Mouse (Mus musculus): ENCODE results near the gene Best3.

Gene Best3

DNA sequence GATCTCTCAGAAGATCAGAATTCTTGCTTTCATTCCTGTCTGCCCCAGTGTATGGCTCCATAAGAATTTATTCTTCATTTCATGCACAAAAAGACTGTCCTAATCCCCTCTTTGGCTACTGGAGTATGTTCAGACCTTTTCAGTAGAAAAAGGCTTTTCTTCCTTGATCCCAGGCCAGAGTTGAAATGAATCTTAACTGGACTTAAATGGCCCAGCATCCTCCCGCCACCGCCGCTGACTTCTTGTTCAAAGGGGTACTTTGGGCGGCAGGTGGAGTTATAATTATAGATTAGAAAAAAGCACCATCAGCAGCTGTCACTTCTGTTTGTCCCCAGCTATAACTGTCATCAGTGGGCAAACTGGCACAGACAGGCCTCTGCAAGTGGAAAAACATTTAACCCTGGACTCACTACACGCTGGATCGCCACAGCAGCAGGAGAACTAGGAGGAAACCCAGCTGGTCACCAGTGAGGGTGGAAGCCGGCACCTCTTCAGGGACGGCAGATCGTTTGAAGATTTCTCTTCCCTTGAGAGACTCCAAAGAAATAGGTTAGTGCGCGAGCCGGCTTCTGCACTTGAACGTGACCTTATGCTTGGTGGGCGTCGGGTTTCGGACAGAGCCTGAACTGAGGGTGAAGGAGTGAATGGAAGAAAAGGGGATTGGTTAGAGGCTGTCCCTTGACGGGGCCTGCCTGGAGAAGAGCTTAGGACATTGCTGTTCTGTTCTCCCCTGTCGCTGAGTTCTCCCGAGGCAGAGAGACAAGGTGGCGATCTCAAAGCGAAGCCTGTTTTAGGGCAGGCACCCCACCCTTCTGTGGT lies at the start of gene Best3:
Best3 (plus strand) TSS at position 51 of the 819 bp plus-strand sequence.
- no peak for DNase-seq (ENCODE audit: low read depth, low spot score)

DNA sequence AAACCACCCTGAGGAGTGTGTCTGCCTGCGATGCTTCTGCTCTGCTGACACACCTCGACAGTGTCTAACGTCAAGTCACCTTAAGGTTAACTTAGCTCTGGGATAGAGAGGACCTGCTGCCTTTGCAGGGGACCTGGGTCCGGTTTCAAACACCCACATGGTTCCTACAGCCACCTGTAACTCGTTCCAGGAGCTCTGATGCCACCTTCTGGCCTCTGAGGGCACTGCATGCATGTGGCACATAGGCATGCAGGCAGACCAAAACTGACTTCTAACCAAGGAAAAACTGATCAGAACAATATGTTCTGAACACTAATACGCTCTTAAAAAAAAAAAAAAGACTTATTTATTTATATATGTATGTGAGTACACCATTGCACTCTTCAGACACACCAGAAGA lies 43.1 kb upstream of the Best3 start:
- no peak for DNase-seq (ENCODE audit: low read depth, low spot score)

DNA sequence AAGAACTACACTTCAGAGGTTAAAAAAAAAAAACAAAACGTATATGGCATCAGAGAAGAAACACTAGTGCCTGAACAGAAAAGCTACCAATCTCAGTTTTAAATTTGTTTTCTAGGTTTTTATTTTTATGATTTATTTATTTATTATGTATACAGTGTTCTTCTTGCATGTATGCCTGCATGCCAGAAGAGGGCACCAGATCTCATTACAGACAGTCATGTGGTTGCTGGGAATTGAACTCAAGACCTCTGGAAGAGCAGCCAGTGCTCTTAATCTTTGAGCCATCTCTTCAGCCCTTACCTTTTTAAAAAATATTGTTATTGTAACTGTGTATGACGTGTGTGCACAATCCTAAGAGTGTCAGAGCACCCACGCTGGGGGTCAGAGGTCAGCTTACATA lies 42.0 kb upstream of the Best3 start:
- no peak for DNase-seq (ENCODE audit: low read depth, low spot score)

DNA sequence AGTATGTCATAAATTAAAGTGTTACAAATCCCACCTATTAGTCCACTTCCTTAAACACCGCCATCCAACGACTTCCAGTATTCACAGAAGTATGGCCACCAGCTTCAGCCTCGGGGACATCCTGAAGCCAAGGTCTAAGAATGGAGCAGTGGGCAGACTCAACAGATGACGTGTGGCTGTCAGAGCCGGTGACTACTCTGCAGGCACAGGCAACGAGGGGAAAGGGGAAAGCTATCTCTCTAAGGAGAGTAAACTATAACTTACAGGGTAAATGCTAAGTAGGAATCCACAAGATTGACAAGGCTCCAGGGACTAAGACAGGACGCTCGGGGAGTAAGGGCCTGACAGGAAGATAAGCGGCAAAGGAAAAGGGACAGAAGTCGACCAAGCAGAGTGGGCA lies 41.2 kb upstream of the Best3 start:
- no peak for DNase-seq (ENCODE audit: low read depth, low spot score)

- no peak for DNase-seq (ENCODE audit: low read depth, low spot score)
Observed at GRCm38 (mm10) chr10:116948414-116948813, 37.7 kb upstream of the Best3 start.

DNA sequence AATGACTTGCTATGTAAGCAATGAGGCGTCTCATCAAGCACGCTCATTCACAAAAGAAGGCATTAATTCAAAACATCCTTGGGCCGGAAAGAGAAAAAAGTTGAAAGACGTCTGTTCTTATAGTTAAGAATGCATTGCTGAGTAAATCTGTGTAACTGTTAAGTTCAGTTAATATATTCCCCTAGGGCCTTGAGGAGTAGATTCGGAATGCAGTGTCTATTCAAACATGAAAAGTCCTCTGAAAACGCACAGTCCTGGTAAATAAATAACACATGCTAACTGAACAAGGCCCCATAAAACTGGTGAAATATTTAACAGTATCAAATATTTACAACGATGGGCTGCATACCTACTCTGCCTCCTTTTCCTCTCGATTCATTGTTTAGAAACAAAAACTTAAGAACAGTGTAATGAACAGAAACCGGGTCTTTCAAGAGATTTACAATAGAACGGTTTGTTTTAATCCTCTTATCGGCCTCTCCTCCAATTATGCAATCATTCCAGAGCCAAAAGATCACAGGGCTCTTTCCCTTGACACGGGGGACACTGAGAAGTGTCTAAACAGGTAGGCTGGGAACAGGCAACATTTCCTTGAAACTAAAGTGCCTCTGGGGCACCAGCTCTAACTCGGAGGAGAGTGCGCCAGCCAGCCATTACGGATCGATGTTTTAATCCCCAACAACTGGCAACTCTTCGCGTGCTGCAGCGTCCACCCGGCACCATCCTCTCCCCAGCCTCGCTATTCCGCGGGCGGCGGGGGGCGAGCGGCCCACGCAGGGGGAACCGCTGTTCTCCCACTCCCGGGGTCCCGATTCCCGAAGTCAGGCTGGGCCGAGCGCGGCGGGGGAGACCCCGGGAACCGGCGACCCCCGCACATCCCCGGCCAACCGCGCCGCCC lies 36.8 kb upstream of the Best3 start:
- DNase-seq (ENCODE audit: low read depth, low spot score) = no peak

DNA sequence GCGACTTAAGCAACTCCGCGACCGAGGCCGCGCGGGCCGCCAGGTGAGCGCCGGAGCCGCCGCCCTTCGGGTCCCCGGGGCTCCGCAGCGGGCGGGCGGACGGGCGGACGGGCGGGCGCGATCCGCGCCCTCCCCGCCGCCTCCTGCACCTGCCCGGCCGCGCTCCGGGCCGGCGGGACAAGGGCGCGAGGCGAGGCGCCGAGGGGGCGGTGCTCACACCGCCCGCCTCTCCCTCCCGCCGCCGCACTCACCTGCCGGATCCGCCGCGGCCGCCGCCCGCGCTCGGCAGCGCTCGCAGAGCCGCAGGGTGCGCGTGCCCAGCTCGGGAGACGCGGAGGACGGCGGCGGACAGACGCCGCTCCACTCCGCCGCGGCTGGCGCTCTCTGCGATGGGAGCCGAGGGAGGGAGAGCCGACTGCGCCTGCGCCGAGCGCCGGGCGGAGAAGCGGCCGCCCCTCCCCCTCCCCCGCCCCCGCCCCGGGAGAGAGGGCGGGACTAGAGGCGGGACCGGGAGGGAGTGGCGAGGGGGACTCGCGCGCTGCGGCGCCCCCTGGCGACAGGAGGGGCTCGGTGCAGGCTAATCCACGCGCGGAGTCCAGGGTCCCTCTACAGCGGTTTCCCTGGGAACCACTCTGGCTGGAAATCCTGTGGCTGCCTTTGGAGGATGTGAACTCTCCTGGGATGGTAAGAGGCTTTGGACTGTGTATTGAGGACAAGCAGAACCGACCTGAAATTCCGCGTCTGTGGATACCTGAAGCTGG lies 35.9 kb upstream of the Best3 start, which contains the start of gene Rab3ip:
Rab3ip (minus strand) TSS at position 761 of the 761 bp plus-strand sequence.
- peak; percentile 92 for DNase-seq (ENCODE audit: low read depth, low spot score)

- no peak for DNase-seq (ENCODE audit: low read depth, low spot score)
Observed at GRCm38 (mm10) chr10:116950886-116951285, 35.2 kb upstream of the Best3 start.

- DNase-seq (ENCODE audit: low read depth, low spot score) = no peak
Observed at GRCm38 (mm10) chr10:116955191-116955590, 30.9 kb upstream of the Best3 start.

DNA sequence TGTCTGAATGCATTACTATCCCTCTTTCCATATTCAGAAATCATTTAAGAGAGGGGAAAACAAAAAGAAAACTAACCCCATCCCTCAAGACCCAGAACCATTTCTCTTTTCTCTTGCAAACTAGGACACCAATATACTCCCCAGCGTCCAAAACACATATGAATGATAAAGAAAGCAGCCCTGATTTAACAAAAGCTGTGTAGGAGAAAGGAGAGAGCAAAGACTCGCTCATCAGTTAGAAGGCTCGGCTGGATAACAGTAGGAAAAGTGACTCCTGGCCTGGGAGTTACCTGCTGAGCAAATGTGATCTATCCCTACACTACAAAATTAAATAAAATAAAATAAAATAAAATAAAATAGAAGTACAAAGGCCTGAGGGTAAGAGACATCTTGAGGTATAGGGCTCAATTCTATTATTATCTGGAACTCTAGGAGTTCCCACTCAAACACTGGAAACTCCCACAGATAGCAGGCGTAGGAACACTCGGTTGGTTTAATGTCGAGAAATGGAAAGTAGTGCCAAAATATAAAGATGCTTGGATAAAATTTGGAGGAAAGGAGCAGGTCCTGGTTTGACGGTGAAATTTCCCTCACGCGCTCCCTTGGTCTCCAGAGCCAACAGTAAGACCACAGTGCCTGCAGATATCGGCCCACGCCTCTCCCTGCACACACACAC lies 29.5 kb upstream of the Best3 start:
- DNase-seq (ENCODE audit: low read depth, low spot score) = no peak

- no peak for DNase-seq (ENCODE audit: low read depth, low spot score)
Observed at GRCm38 (mm10) chr10:116957867-116958551, 28.1 kb upstream of the Best3 start.

GRCm38 (mm10) chr10:116962152-116962551 lies 24.0 kb upstream of the Best3 start:
- DNase-seq (ENCODE audit: low read depth, low spot score) = no peak

- DNase-seq (ENCODE audit: low read depth, low spot score) = no peak
Observed at GRCm38 (mm10) chr10:116962803-116963202, 23.3 kb upstream of the Best3 start.

DNA sequence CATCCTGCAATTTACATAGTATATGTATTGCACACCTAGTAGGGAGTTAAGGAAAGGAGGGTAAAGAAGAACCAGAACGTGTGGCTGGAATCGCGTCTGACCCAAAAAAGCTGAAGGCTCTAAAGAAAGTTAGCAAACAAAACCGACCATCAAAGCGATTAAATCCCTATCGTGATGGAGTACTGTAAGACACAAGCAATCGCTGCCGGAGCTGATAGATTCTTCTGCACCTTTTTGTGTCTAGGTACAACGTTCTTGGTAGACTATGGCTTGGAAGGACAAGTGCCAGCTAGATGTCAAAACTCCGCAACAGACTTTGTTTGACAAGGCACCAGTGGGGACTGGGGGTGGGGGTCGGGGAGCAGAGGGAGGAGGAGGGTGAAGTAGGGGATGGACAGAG lies 22.0 kb upstream of the Best3 start:
- DNase-seq (ENCODE audit: low read depth, low spot score) = no peak

GRCm38 (mm10) chr10:116964571-116964970 lies 21.5 kb upstream of the Best3 start:
- no peak for DNase-seq (ENCODE audit: low read depth, low spot score)

- DNase-seq (ENCODE audit: low read depth, low spot score) = peak; percentile 58
Observed at GRCm38 (mm10) chr10:116965297-116965696, 20.8 kb upstream of the Best3 start.

GRCm38 (mm10) chr10:116966065-116966464 lies 20.0 kb upstream of the Best3 start:
- no peak for DNase-seq (ENCODE audit: low read depth, low spot score)

DNA sequence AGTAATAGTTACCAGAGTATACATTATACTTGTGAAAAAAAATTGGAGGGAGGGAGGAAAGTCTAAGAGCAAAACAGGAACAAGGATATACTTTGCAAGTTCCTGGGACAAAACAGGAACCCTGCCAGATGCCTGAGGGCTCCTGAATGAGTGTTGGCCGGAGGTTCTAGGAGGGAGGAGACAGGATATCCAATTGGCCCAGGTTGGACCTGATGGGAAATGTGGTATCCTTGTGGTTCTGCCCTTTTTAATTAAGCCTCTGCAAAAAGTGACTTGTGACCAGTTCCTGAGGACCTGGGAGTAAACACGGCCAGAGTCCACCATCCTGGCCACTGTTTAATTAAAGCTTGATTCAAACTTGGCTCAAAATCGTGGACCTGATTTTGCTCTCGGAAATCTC lies 17.4 kb upstream of the Best3 start:
- no peak for DNase-seq (ENCODE audit: low read depth, low spot score)

GRCm38 (mm10) chr10:116972509-116972908 lies 13.6 kb upstream of the Best3 start, which contains the start of gene Gm10271:
Gm10271 (minus strand) TSS chr10:116972609.
- DNase-seq (ENCODE audit: low read depth, low spot score) = no peak

- no peak for DNase-seq (ENCODE audit: low read depth, low spot score)
Observed at GRCm38 (mm10) chr10:116977455-116977854, 8.7 kb upstream of the Best3 start.

DNA sequence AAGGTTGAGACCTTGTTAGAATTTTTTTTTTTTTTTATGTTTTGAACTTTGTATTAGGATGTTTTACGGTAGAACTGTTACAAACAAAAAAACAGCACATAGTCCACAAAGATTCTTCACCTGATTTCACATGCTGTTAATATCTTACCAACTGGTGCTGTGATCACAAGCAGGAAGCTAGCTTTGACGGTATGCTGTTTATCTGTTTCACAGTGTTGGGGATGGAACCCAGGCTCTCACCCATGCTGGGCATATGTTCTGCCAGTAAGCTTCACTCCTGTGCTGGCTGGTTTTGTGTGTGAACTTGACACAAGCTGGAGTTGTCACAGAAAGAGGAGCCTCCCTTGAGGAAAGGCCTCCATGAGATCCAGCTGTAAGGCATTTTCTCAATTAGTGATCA lies 8.3 kb upstream of the Best3 start:
- DNase-seq (ENCODE audit: low read depth, low spot score) = no peak
